Mouse (Mus musculus) C2C12 (cell line): ENCODE data around the gene Txnrd2.

Experiments used
- CTCF ChIP-seq: IDR thresholded peaks from one replicate; pipeline ENCODE4 v1.5.1; 2011; ENCODE audit not compliant: control insufficient read depth, insufficient read depth, insufficient read length
- MAX ChIP-seq: IDR thresholded peaks from one replicate; pipeline ENCODE4 v1.6.1; 2011; ENCODE audit warnings: mild to moderate bottlenecking, control low read depth
- MYOG ChIP-seq: IDR thresholded peaks from one replicate; pipeline ENCODE4 v1.6.1; 2011; ENCODE audit not compliant: control insufficient read depth, insufficient read length; ENCODE audit errors: extremely low read depth

DNA sequence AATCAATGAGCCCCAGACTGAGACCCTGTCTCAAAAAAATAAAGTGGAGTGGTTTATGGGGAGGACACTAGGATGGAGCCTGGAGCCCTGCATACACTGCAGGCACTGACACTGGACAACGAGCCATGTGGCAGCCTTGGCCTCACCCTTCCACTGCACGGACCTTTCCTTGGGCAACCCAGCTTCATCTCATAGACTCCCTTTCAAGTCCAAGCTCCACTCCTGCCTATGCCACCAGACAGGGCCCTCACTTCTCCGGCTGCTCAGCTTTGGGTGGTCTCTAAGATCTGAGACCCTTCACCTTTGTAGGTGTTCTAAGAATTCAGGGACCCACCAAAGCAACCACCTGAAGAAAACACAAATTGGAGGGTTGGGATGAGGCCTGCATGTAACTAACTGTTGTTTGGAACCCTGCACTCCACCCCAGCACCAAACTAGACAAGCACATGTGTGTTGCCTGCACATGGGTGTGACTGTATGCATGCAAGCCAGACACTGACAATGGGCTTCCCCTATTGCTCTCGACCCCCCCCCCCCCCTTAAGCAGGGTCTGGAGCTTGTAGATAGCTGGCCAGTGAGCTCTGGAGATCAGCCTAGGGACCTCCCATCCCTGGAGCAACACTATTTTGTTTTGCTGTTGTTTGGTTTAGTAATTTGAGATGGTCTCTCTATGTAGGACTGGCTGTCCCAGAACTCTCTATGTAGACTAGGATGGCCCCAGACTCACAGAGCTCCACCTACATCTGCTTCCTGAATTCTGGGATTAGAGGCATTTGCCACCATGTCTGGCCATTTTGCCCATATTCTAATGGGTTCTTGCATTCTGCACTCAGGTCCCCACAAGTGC is 7.2 kb upstream of the Txnrd2 start:
- TF ChIP-seq CTCF (no peak), MYOG (no peak), MAX (no peak)
